Mouse (Mus musculus) CH12.LX (cell line): ENCODE measurements at regions not wholly inside any gene's neighbourhood (a gene's known extent, or its start where the extent isn't known, plus 50 kb on each side); places are given as distances from the start of the nearest gene placed in this dataset.
A peak's percentile ranks its signal among the peaks of the same experiment; 100 is the strongest.

Source experiments
- DNase-seq: peaks from one replicate; pipeline ENCODE4 v3.0.0-alpha.2; 2013; ENCODE audit errors: extremely low read depth
- H3K27ac ChIP-seq: 2 replicates; pipeline ENCODE4 v1.5.1; 2012; ENCODE audit warnings: low read depth, mild to moderate bottlenecking, control low read depth, moderate library complexity; ENCODE audit not compliant: insufficient read depth
- H3K27me3 ChIP-seq: replicated peaks from 2 replicates; pipeline ENCODE3; 2012; ENCODE audit warnings: inconsistent platforms
- H3K36me3 ChIP-seq, 2 experiments: replicated peaks in 1 of 2; 2 replicates each; pipeline versions ENCODE3 to v1.6.1; 2012; ENCODE audit warnings: inconsistent platforms in 1 of 2, low read length in 1 of 2, mild to moderate bottlenecking in 1 of 2, mixed read lengths in 1 of 2, moderate library complexity in 1 of 2; ENCODE audit not compliant: control insufficient read depth in 1 of 2, insufficient read depth in 1 of 2
- H3K4me1 ChIP-seq, 2 experiments: 2 replicates each; pipeline ENCODE4 v1.6.1; 2012; ENCODE audit warnings: inconsistent platforms in 1 of 2, moderate library complexity in 1 of 2; ENCODE audit not compliant: insufficient read depth in 2 of 2, control insufficient read depth in 1 of 2
- H3K4me2 ChIP-seq: 2 replicates; pipeline ENCODE4 v1.6.1; 2012; ENCODE audit warnings: low read depth, mild to moderate bottlenecking, control low read depth; ENCODE audit not compliant: poor library complexity, insufficient read depth, severe bottlenecking
- H3K4me3 ChIP-seq, 3 experiments: fragments of 150-350 bp in 1 of 3; sonication (generic) in 1 of 3; replicated peaks in 1 of 3; 2 replicates each; pipeline versions ENCODE3 to v1.5.1; 2011 to 2012; ENCODE audit warnings: low read depth in 2 of 3, low read length in 2 of 3, mild to moderate bottlenecking in 2 of 3, moderate library complexity in 2 of 3, control low read depth in 1 of 3, improper control_type of control experiment in 1 of 3, inconsistent platforms in 1 of 3, mixed read lengths in 1 of 3; ENCODE audit not compliant: poor library complexity in 1 of 3
- H3K79me2 ChIP-seq: replicated peaks from 2 replicates; pipeline ENCODE4 v1.6.1; 2012; ENCODE audit warnings: mild to moderate bottlenecking, moderate library complexity; ENCODE audit not compliant: control insufficient read depth, poor library complexity, insufficient read depth, severe bottlenecking; ENCODE audit errors: extremely low read depth
- H3K9ac ChIP-seq: 2 replicates; pipeline ENCODE4 v1.6.1; 2012; ENCODE audit warnings: low read depth, mild to moderate bottlenecking, control low read depth, moderate library complexity; ENCODE audit not compliant: insufficient read depth
- H3K9me3 ChIP-seq: replicated peaks from 2 replicates; pipeline ENCODE3; 2012; ENCODE audit warnings: low read length, inconsistent platforms, mixed read lengths
- CTCF ChIP-seq, 2 experiments: IDR thresholded peaks in 1 of 2; conservative IDR thresholded peaks in 1 of 2; 2 replicates each; pipeline ENCODE4 v1.5.1; 2011 to 2012; ENCODE audit warnings: low read depth in 2 of 2, low read length in 2 of 2, improper control_type of control experiment in 1 of 2, inconsistent platforms in 1 of 2, mild to moderate bottlenecking in 1 of 2, moderate library complexity in 1 of 2
- E2F4 ChIP-seq: IDR thresholded peaks from 2 replicates; pipeline ENCODE4 v1.6.1; 2011; ENCODE audit warnings: low read depth, low read length, improper control_type of control experiment; ENCODE audit not compliant: insufficient replicate concordance
- ELF1 ChIP-seq: IDR thresholded peaks from 2 replicates; pipeline ENCODE4 v1.6.1; 2014; ENCODE audit warnings: low read depth, mild to moderate bottlenecking, inconsistent platforms, low read length, improper control_type of control experiment
- EP300 ChIP-seq: IDR thresholded peaks from 2 replicates; pipeline ENCODE4 v1.6.1; 2011; ENCODE audit warnings: low read length, improper control_type of control experiment
- ETS1 ChIP-seq: conservative IDR thresholded peaks from 2 replicates; pipeline ENCODE4 v1.6.1; 2012; ENCODE audit warnings: low read depth, mild to moderate bottlenecking, inconsistent platforms, low read length, improper control_type of control experiment, moderate library complexity
- GABPA ChIP-seq: IDR thresholded peaks from 2 replicates; pipeline ENCODE4 v1.6.1; 2012; ENCODE audit warnings: low read depth, low read length, improper control_type of control experiment, inconsistent platforms; ENCODE audit not compliant: insufficient replicate concordance
- HCFC1 ChIP-seq: IDR thresholded peaks from 2 replicates; pipeline ENCODE4 v1.6.1; 2012; ENCODE audit warnings: low read depth, mild to moderate bottlenecking, inconsistent platforms, low read length, improper control_type of control experiment
- IRF4 ChIP-seq: IDR thresholded peaks from 2 replicates; pipeline ENCODE4 v1.6.1; 2014; ENCODE audit warnings: low read depth, mild to moderate bottlenecking, inconsistent platforms, low read length, improper control_type of control experiment
- JUN ChIP-seq: IDR thresholded peaks from 2 replicates; pipeline ENCODE4 v1.6.1; 2011; ENCODE audit warnings: low read depth, mild to moderate bottlenecking, low read length, improper control_type of control experiment, moderate library complexity; ENCODE audit not compliant: insufficient read depth
- MAFK ChIP-seq: IDR thresholded peaks from 2 replicates; pipeline ENCODE4 v1.6.1; 2011; ENCODE audit warnings: low read length, improper control_type of control experiment; ENCODE audit not compliant: insufficient replicate concordance
- MAX ChIP-seq: IDR thresholded peaks from 2 replicates; pipeline ENCODE4 v1.6.1; 2011; ENCODE audit warnings: low read length, improper control_type of control experiment
- MAZ ChIP-seq: IDR thresholded peaks from 2 replicates; pipeline ENCODE4 v1.6.1; 2012; ENCODE audit warnings: low read depth, mild to moderate bottlenecking, inconsistent platforms, low read length, improper control_type of control experiment, moderate library complexity
- MXI1 ChIP-seq: IDR thresholded peaks from 2 replicates; pipeline ENCODE4 v1.6.1; 2011; ENCODE audit warnings: mild to moderate bottlenecking, low read depth, low read length, improper control_type of control experiment
- MYC ChIP-seq: IDR thresholded peaks from 2 replicates; pipeline ENCODE4 v1.6.1; 2011; ENCODE audit warnings: low read depth, mild to moderate bottlenecking, improper control_type of control experiment, low read length
- PAX5 ChIP-seq: IDR thresholded peaks from 2 replicates; pipeline ENCODE4 v1.6.1; 2012; ENCODE audit warnings: low read length, inconsistent platforms, mixed read lengths
- POLR2A ChIP-seq: IDR thresholded peaks from 2 replicates; pipeline ENCODE4 v1.6.1; 2011; ENCODE audit warnings: low read depth, mild to moderate bottlenecking, improper control_type of control experiment, low read length
- POLR2AphosphoS2 ChIP-seq: IDR thresholded peaks from 2 replicates; pipeline ENCODE4 v1.6.1; 2011; ENCODE audit warnings: low read depth, low read length, improper control_type of control experiment
- RAD21 ChIP-seq: IDR thresholded peaks from 2 replicates; pipeline ENCODE4 v1.6.1; 2011; ENCODE audit warnings: low read depth, mild to moderate bottlenecking, low read length, improper control_type of control experiment, moderate library complexity
- SIN3A ChIP-seq: IDR thresholded peaks from 2 replicates; pipeline ENCODE4 v1.6.1; 2012; ENCODE audit warnings: low read length, improper control_type of control experiment, inconsistent platforms
- SMC3 ChIP-seq: IDR thresholded peaks from 2 replicates; pipeline ENCODE4 v1.6.1; 2011; ENCODE audit warnings: low read depth, low read length, improper control_type of control experiment
- UBTF ChIP-seq: IDR thresholded peaks from 2 replicates; pipeline ENCODE4 v1.6.1; 2012; ENCODE audit warnings: low read depth, mild to moderate bottlenecking, inconsistent platforms, low read length, improper control_type of control experiment, moderate library complexity
- USF1 ChIP-seq: IDR thresholded peaks from 2 replicates; pipeline ENCODE4 v1.6.1; 2014; ENCODE audit warnings: low read depth, mild to moderate bottlenecking, inconsistent platforms, low read length, improper control_type of control experiment
- ZC3H11A ChIP-seq: IDR thresholded peaks from 2 replicates; pipeline ENCODE4 v1.6.1; 2012; ENCODE audit warnings: low read depth, mild to moderate bottlenecking, inconsistent platforms, low read length, improper control_type of control experiment
- ZKSCAN1 ChIP-seq: IDR thresholded peaks from 2 replicates; pipeline ENCODE4 v1.6.1; 2012; ENCODE audit warnings: low read depth, inconsistent platforms, low read length, improper control_type of control experiment, borderline replicate concordance
- ZNF384 ChIP-seq: IDR thresholded peaks from 2 replicates; pipeline ENCODE4 v1.6.1; 2012; ENCODE audit warnings: low read depth, low read length, improper control_type of control experiment, inconsistent platforms
- dilution Hi-C: fragments of 300-500 bp; cut with MboI; formaldehyde crosslinking; loops from 2 replicates; pipeline ENCODE4 v1.14.3; 2020; ENCODE audit warnings: low sequenced_read_pairs; ENCODE audit not compliant: extremely low pct_unique_long_range_greater_than_20kb, extremely low pct_ligation_motif_present
- in situ Hi-C: fragments of 300-500 bp; cut with MboI; formaldehyde crosslinking; loops from 3 replicates; pipeline ENCODE4 v1.14.3; 2019; ENCODE audit warnings: low sequenced_read_pairs, low pct_ligation_motif_present, low pct_unique_long_range_greater_than_20kb, mixed read lengths

DNA sequence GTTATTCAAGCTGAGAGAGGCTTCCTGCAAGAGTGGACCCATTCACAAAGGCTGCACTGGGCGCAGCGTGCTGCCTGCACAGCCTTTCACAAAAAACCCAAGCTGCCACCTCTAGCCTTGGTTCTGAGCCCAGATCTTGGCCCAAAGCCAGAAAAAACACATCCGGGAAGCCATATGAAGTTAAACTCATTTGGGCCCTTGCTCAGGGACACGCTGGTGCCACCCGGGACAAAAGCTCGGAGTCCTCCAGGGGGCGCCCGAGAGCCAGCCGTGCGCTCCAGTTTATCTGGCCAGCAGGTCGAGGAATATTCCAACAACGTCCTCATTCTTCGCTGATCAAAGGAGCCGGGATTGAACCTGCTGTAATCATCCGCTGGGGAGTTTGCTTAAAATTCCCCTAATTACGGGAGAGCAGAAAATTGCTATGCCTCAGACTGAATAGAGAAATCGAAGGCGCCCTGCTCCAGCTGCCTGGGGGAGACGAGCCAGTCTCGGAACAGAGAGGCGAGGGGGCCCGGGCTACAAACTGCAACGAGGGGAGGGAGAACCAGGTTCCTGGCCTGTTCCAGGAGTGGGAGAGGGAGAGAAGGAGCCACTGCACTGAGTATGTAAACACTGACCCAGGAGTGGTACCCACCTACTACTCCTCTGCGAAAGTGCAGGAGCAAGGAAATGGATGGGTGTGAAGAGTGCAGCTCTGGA is 123.0 kb upstream of the Thy1 start:
- dilution Hi-C loops, result no loop called here
- peaks cover 91% of the 10 kb centered on the region for H3K27me3 ChIP-seq
- no peak overlapping the region for H3K27ac ChIP-seq
- H3K4me1 ChIP-seq, result peaks cover 6 to 7% of the 10 kb centered on the region in 2 experiments
- H3K9me3 ChIP-seq, result no peaks in the 10 kb centered on the region
- no peaks in the 10 kb centered on the region for H3K79me2 ChIP-seq
- no peaks in the 10 kb centered on the region for H3K36me3 ChIP-seq
- peak; percentile 13 for DNase-seq
- H3K9ac ChIP-seq, result no peak overlapping the region
- no peak overlapping the region for H3K4me2 ChIP-seq
- TF ChIP-seq ZC3H11A (no peak), JUN (no peak), POLR2AphosphoS2 (no peak), ZKSCAN1 (no peak), MXI1 (no peak), PAX5 (no peak), CTCF (conservative IDR thresholded peaks at IDR 0.05 in 1 of 2, IDR thresholded peaks at IDR 0.05 in 1 of 2; ENCODE audit: low read depth in 2 of 2, low read length in 2 of 2) (peak; percentile 36 to 81), MAX (no peak), POLR2A (no peak), GABPA (no peak), IRF4 (no peak), MYC (no peak), MAZ (no peak), EP300 (no peak), ETS1 (no peak), USF1 (no peak), HCFC1 (no peak), MAFK (no peak), ELF1 (no peak), SMC3 (peak; percentile 63), UBTF (no peak), RAD21 (peak; percentile 48), SIN3A (no peak), ZNF384 (no peak), E2F4 (no peak)
- TF ChIP-seq, all 38 proteins: peak for 3
- in situ Hi-C loops, result no loop called here
- H3K4me3 ChIP-seq, result no peak overlapping the region
